Mouse (Mus musculus) MEL (cell line): Measurements from ENCODE around the gene Slc46a3. TPM values are rescaled to one million over a fixed set of nuclear protein-coding genes. Genes with fewer than 3 reads are reported as not detected.

Experiments
- DNase-seq: peaks from one replicate; pipeline ENCODE4 v3.0.0; 2011; ENCODE audit warnings: low read depth, low spot score
- H3K27ac ChIP-seq: 2 replicates; pipeline ENCODE4 v1.5.1; 2012; ENCODE audit warnings: low read depth, mild to moderate bottlenecking, control low read depth, low read length, moderate library complexity; ENCODE audit not compliant: control insufficient read depth
- H3K27me3 ChIP-seq, 2 experiments: fragments of 150-350 bp in 1 of 2; sonication (generic) in 1 of 2; 2 replicates each; pipeline ENCODE4 v1.6.1; 2012; ENCODE audit warnings: low read length in 2 of 2, mild to moderate bottlenecking in 2 of 2, improper control_type of control experiment in 1 of 2, moderate library complexity in 1 of 2; ENCODE audit not compliant: insufficient read depth in 2 of 2, control insufficient read depth in 1 of 2
- H3K36me3 ChIP-seq, 2 experiments: 2 replicates each; pipeline ENCODE4 v1.6.1; 2012 to 2014; ENCODE audit warnings: low read length in 2 of 2, improper control_type of control experiment in 1 of 2, inconsistent platforms in 1 of 2, mild to moderate bottlenecking in 1 of 2; ENCODE audit not compliant: insufficient read depth in 2 of 2, control insufficient read depth in 1 of 2
- H3K4me1 ChIP-seq, 2 experiments: fragments of 150-350 bp in 1 of 2; sonication (generic) in 1 of 2; 2 replicates each; pipeline ENCODE4 v1.6.1; 2012; ENCODE audit warnings: low read length in 2 of 2, improper control_type of control experiment in 1 of 2, mild to moderate bottlenecking in 1 of 2; ENCODE audit not compliant: insufficient read depth in 2 of 2, control insufficient read depth in 1 of 2
- H3K4me3 ChIP-seq, 2 experiments: fragments of 150-350 bp in 1 of 2; sonication (generic) in 1 of 2; 2 replicates each; pipeline ENCODE4 v1.5.1; 2012; ENCODE audit warnings: low read depth in 2 of 2, low read length in 2 of 2, mild to moderate bottlenecking in 2 of 2, moderate library complexity in 2 of 2, control low read depth in 1 of 2, improper control_type of control experiment in 1 of 2; ENCODE audit not compliant: control insufficient read depth in 1 of 2, insufficient read depth in 1 of 2
- H3K79me2 ChIP-seq: 2 replicates; pipeline ENCODE4 v1.6.1; 2012; ENCODE audit warnings: mild to moderate bottlenecking, low read length, moderate library complexity; ENCODE audit not compliant: control insufficient read depth, poor library complexity, insufficient read depth
- H3K9ac ChIP-seq: 2 replicates; pipeline ENCODE4 v1.6.1; 2012; ENCODE audit warnings: low read depth, mild to moderate bottlenecking, control low read depth, low read length, moderate library complexity; ENCODE audit not compliant: control insufficient read depth, poor library complexity, severe bottlenecking
- H3K9me3 ChIP-seq: fragments of 150-350 bp; sonication (generic); replicated peaks from 2 replicates; pipeline ENCODE4 v1.6.1; 2012; ENCODE audit warnings: mild to moderate bottlenecking, low read length, improper control_type of control experiment, moderate library complexity; ENCODE audit not compliant: insufficient read depth
- BHLHE40 ChIP-seq: IDR thresholded peaks from 2 replicates; pipeline ENCODE4 v1.6.1; 2012; ENCODE audit warnings: low read depth, mild to moderate bottlenecking, inconsistent platforms, low read length, improper control_type of control experiment, borderline replicate concordance
- CHD1 ChIP-seq: IDR thresholded peaks from 2 replicates; pipeline ENCODE4 v1.6.1; 2012; ENCODE audit warnings: low read depth, mild to moderate bottlenecking, inconsistent platforms, low read length, improper control_type of control experiment
- CTCF ChIP-seq, 3 experiments: IDR thresholded peaks in 2 of 3; conservative IDR thresholded peaks in 1 of 3; 2 replicates each; pipeline ENCODE4 v1.5.1; 2011 to 2012; ENCODE audit warnings: low read length in 3 of 3, low read depth in 2 of 3, mild to moderate bottlenecking in 2 of 3, improper control_type of control experiment in 1 of 3, inconsistent platforms in 1 of 3, mixed read lengths in 1 of 3, moderate library complexity in 1 of 3; ENCODE audit not compliant: control insufficient read depth in 1 of 3, insufficient read depth in 1 of 3, poor library complexity in 1 of 3, severe bottlenecking in 1 of 3
- E2F4 ChIP-seq: IDR thresholded peaks from 2 replicates; pipeline ENCODE4 v1.6.1; 2011; ENCODE audit warnings: low read depth, low read length, improper control_type of control experiment, borderline replicate concordance
- ELF1 ChIP-seq: IDR thresholded peaks from 2 replicates; pipeline ENCODE4 v1.6.1; 2014; ENCODE audit warnings: low read depth, mild to moderate bottlenecking, inconsistent platforms, low read length, improper control_type of control experiment, moderate library complexity
- EP300 ChIP-seq, 2 experiments: IDR thresholded peaks; 2 replicates each; pipeline ENCODE4 v1.6.1; 2011; ENCODE audit warnings: improper control_type of control experiment in 2 of 2, low read length in 2 of 2, low read depth in 1 of 2, mild to moderate bottlenecking in 1 of 2
- ETS1 ChIP-seq: IDR thresholded peaks from 2 replicates; pipeline ENCODE4 v1.6.1; 2012; ENCODE audit warnings: low read depth, mild to moderate bottlenecking, inconsistent platforms, low read length, improper control_type of control experiment, moderate library complexity
- GATA1 ChIP-seq: IDR thresholded peaks from 2 replicates; pipeline ENCODE4 v1.6.1; 2011; ENCODE audit warnings: low read depth, low read length, improper control_type of control experiment
- HCFC1 ChIP-seq: IDR thresholded peaks from 2 replicates; pipeline ENCODE4 v1.6.1; 2012; ENCODE audit warnings: low read depth, mild to moderate bottlenecking, inconsistent platforms, low read length, improper control_type of control experiment, moderate library complexity
- JUND ChIP-seq: IDR thresholded peaks from 2 replicates; pipeline ENCODE4 v1.6.1; 2011; ENCODE audit warnings: low read depth, mild to moderate bottlenecking, improper control_type of control experiment, low read length
- KAT2A ChIP-seq: conservative IDR thresholded peaks from 2 replicates; pipeline ENCODE4 v1.6.1; 2012; ENCODE audit warnings: low read depth, low read length, improper control_type of control experiment, inconsistent platforms
- MAFK ChIP-seq: IDR thresholded peaks from 2 replicates; pipeline ENCODE4 v1.6.1; 2011; ENCODE audit warnings: low read depth, mild to moderate bottlenecking, low read length, improper control_type of control experiment, borderline replicate concordance
- MAX ChIP-seq: IDR thresholded peaks from 2 replicates; pipeline ENCODE4 v1.6.1; 2011; ENCODE audit warnings: low read length, improper control_type of control experiment
- MAZ ChIP-seq: IDR thresholded peaks from 2 replicates; pipeline ENCODE4 v1.6.1; 2012; ENCODE audit warnings: low read depth, mild to moderate bottlenecking, inconsistent platforms, low read length, improper control_type of control experiment
- MEF2A ChIP-seq: IDR thresholded peaks from 2 replicates; pipeline ENCODE4 v1.6.1; 2014; ENCODE audit warnings: low read depth, mild to moderate bottlenecking, inconsistent platforms, low read length, improper control_type of control experiment; ENCODE audit not compliant: poor library complexity, insufficient replicate concordance, severe bottlenecking; ENCODE audit errors: extremely low read depth
- MXI1 ChIP-seq: IDR thresholded peaks from 2 replicates; pipeline ENCODE4 v1.6.1; 2011; ENCODE audit warnings: mild to moderate bottlenecking, low read depth, low read length, improper control_type of control experiment
- MYB ChIP-seq: IDR thresholded peaks from 2 replicates; pipeline ENCODE4 v1.6.1; 2011; ENCODE audit warnings: mild to moderate bottlenecking, low read depth, low read length, improper control_type of control experiment
- MYC ChIP-seq: IDR thresholded peaks from 2 replicates; pipeline ENCODE4 v1.6.1; 2011; ENCODE audit warnings: low read depth, mild to moderate bottlenecking, low read length, improper control_type of control experiment, moderate library complexity
- NELFE ChIP-seq: IDR thresholded peaks from 2 replicates; pipeline ENCODE4 v1.6.1; 2011; ENCODE audit warnings: low read depth, low read length, improper control_type of control experiment
- POLR2A ChIP-seq, 2 experiments: IDR thresholded peaks; 2 replicates each; pipeline ENCODE4 v1.6.1; 2011 to 2012; ENCODE audit warnings: low read length in 2 of 2, mild to moderate bottlenecking in 2 of 2, control low read depth in 1 of 2, improper control_type of control experiment in 1 of 2, low read depth in 1 of 2, moderate library complexity in 1 of 2; ENCODE audit not compliant: control insufficient read depth in 1 of 2, insufficient read depth in 1 of 2, poor library complexity in 1 of 2
- POLR2AphosphoS2 ChIP-seq: IDR thresholded peaks from 2 replicates; pipeline ENCODE4 v1.6.1; 2011; ENCODE audit warnings: low read length, improper control_type of control experiment
- RCOR1 ChIP-seq: IDR thresholded peaks from 2 replicates; pipeline ENCODE4 v1.6.1; 2012; ENCODE audit warnings: low read depth, mild to moderate bottlenecking, inconsistent platforms, low read length, improper control_type of control experiment
- SIN3A ChIP-seq: IDR thresholded peaks from 2 replicates; pipeline ENCODE4 v1.6.1; 2012; ENCODE audit warnings: low read length, improper control_type of control experiment, inconsistent platforms
- TBP ChIP-seq: IDR thresholded peaks from 2 replicates; pipeline ENCODE4 v1.8.0; 2011; ENCODE audit warnings: low read depth, low read length, improper control_type of control experiment
- TCF12 ChIP-seq: IDR thresholded peaks from 2 replicates; pipeline ENCODE4 v1.6.1; 2014; ENCODE audit warnings: low read depth, mild to moderate bottlenecking, inconsistent platforms, low read length, improper control_type of control experiment, moderate library complexity
- UBTF ChIP-seq: IDR thresholded peaks from 2 replicates; pipeline ENCODE4 v1.6.1; 2012; ENCODE audit warnings: low read depth, mild to moderate bottlenecking, inconsistent platforms, low read length, improper control_type of control experiment, moderate library complexity, borderline replicate concordance; ENCODE audit not compliant: insufficient read depth
- USF1 ChIP-seq: IDR thresholded peaks from 2 replicates; pipeline ENCODE4 v1.6.1; 2014; ENCODE audit warnings: low read depth, mild to moderate bottlenecking, inconsistent platforms, low read length, improper control_type of control experiment, moderate library complexity
- USF2 ChIP-seq, 2 experiments: IDR thresholded peaks; 2 replicates each; pipeline ENCODE4 v1.6.1; 2011 to 2012; ENCODE audit warnings: improper control_type of control experiment in 2 of 2, low read length in 2 of 2, borderline replicate concordance in 1 of 2, inconsistent platforms in 1 of 2, low read depth in 1 of 2, mild to moderate bottlenecking in 1 of 2; ENCODE audit not compliant: insufficient read depth in 1 of 2
- ZC3H11A ChIP-seq: IDR thresholded peaks from 2 replicates; pipeline ENCODE4 v1.6.1; 2012; ENCODE audit warnings: low read depth, mild to moderate bottlenecking, inconsistent platforms, low read length, improper control_type of control experiment
- ZMIZ1 ChIP-seq: IDR thresholded peaks from 2 replicates; pipeline ENCODE4 v1.6.1; 2012; ENCODE audit warnings: low read depth, mild to moderate bottlenecking, inconsistent platforms, low read length, improper control_type of control experiment, moderate library complexity
- polyA plus RNA-seq, 2 experiments: library from polyadenylated mRNA; stranded (reverse) in 1 of 2; unstranded in 1 of 2; fragments of >175 nt in 1 of 2; fragments of >200 nt in 1 of 2; gene quantifications; 2 replicates each; pipeline versions ENCODE4 v1.2.1 to v1.2.4; 2012; ENCODE audit warnings: low replicate concordance in 2 of 2, low read depth in 1 of 2; ENCODE audit not compliant: insufficient read length in 2 of 2, insufficient read depth in 1 of 2, missing spikeins in 1 of 2
- total RNA-seq: library from RNA; depleted of rRNA; stranded (reverse); fragments of 300-350 nt; gene quantifications from 2 replicates; pipeline ENCODE4 v1.2.3, GENCODE M21; 2012

The Slc46a3 gene
- total and polyA plus RNA-seq, 3 experiments, result 3.0 to 7.7 TPM; not detected in 1

- H3K9me3 ChIP-seq, result no peaks in the 10 kb centered on the region
- H3K9ac ChIP-seq, result peak within 1 kb of the TSS; percentile 83
- H3K36me3 ChIP-seq, result peaks cover 5 to 11% of the 10 kb centered on the region in 2 experiments
- H3K4me1 ChIP-seq, result peaks cover 0 to 15% of the 10 kb centered on the region in 2 experiments; a peak in 2 of 4 replicates
- H3K27me3 ChIP-seq, result no peaks in the 10 kb centered on the region
- TF ChIP-seq CHD1 (no peak), ELF1 (peak; percentile 92), HCFC1 (peak; percentile 94), MXI1 (peak; percentile 89), E2F4 (no peak), ZC3H11A (no peak), MYB (no peak; the same call in 1 of the 2 replicates), USF2 (IDR thresholded peaks at IDR 0.05; ENCODE audit: borderline replicate concordance in 1 of 2, insufficient read depth in 1 of 2, low read depth in 1 of 2, low read length in 2 of 2) (no peak), POLR2A (IDR thresholded peaks at IDR 0.05; ENCODE audit: control insufficient read depth in 1 of 2, insufficient read depth in 1 of 2, low read depth in 1 of 2, low read length in 2 of 2, poor library complexity in 1 of 2) (peak; percentile 95 to 99), KAT2A (no peak; the same call in 1 of the 2 replicates), BHLHE40 (no peak), ETS1 (peak; percentile 53), SIN3A (peak; percentile 96), UBTF (no peak), MYC (peak; percentile 73), MAZ (peak; percentile 81), NELFE (peak; percentile 98), RCOR1 (peak; percentile 36; the same call in 1 of the 2 replicates), JUND (no peak), EP300 (IDR thresholded peaks at IDR 0.05; ENCODE audit: low read depth in 1 of 2, low read length in 2 of 2) (peak in 1 of 2 experiments; percentile 56; a peak in 2 of 4 replicates), GATA1 (no peak), ZMIZ1 (peak; percentile 92; the same call in 1 of the 2 replicates), USF1 (0 out of 2 replicates have a peak, but pooled peaks have one; percentile 22), TBP (peak; percentile 80), MEF2A (no peak), TCF12 (peak; percentile 78), CTCF (IDR thresholded peaks at IDR 0.05 in 2 of 3, conservative IDR thresholded peaks at IDR 0.05 in 1 of 3; ENCODE audit: control insufficient read depth in 1 of 3, insufficient read depth in 1 of 3, low read depth in 2 of 3, low read length in 3 of 3, poor library complexity in 1 of 3, severe bottlenecking in 1 of 3) (no peak), MAX (peak; percentile 76), MAFK (no peak), POLR2AphosphoS2 (peak; percentile 93)
- peak within 1 kb of the TSS; percentile 66 to 98 for H3K4me3 ChIP-seq
- H3K79me2 ChIP-seq, result peaks cover 43% of the 10 kb centered on the region
- peak within 1 kb of the TSS; percentile 53 for H3K27ac ChIP-seq
- peak; percentile 97 for DNase-seq
Observed at GRCm38 (mm10) chr5:147860449-147861261, 34.0 kb downstream of the Slc46a3 start, which contains the start of gene Pomp. TSS of gene Pomp (plus strand) at chr5:147860461.
